ENCODE assay signal across 10 mouse cellular contexts in genomic region chr7:103942730-103943129, GRCm38 (mm10). TPM values are rescaled to one million over a fixed set of nuclear protein-coding genes. Genes with fewer than 3 reads are reported as not detected.
A peak's percentile ranks its signal among the peaks of the same experiment; 100 is the strongest.
DNase-seq lines count a peak whose midpoint lies in the region; ATAC-seq and TF ChIP-seq lines count a peak whose summit lies in the region.
"Had no signal": no experiment of that assay in that cellular context is flagged by ENCODE, and none has a peak within 500 bp of the region (broad histone marks: within the 10 kb centered on the region; RNA-seq: fewer than 3 reads in every experiment).

No protein-coding gene starts in this region.

- H3K36me3 ChIP-seq in ES-E14 (ENCODE audit: control insufficient read depth, insufficient read depth, low read length, poor library complexity, severe bottlenecking), result no peaks in the 10 kb centered on the region
- H3K36me3 ChIP-seq in liver, postnatal 0 days (replicated peaks; ENCODE audit: insufficient read depth, low read length), result no peaks in the 10 kb centered on the region
- H3K36me3 ChIP-seq: hindbrain, embryonic 15.5 days; stomach, embryonic 15.5 days had no signal

- in situ Hi-C loops in ES-E14 (cut with MboI; ENCODE audit: low sequenced_read_pairs in 2 of 2, unreplicated experiment in 2 of 2), result no loop called here

- H3K4me1 ChIP-seq in ES-E14 (ENCODE audit: control insufficient read depth in 2 of 2, insufficient read depth in 2 of 2, low read length in 2 of 2, poor library complexity in 1 of 2), result no peaks in the 10 kb centered on the region
- H3K4me1 ChIP-seq in bone marrow, adult 2 months (ENCODE audit: control insufficient read depth, insufficient read depth, low read length), result no peaks in the 10 kb centered on the region; the same call in 1 of the 2 replicates
- no peaks in the 10 kb centered on the region for H3K4me1 ChIP-seq in liver, postnatal 0 days (ENCODE audit: insufficient read depth)
- H3K4me1 ChIP-seq: hindbrain, embryonic 15.5 days; stomach, embryonic 15.5 days had no signal

- peak; percentile 77 for TF ChIP-seq CTCF in bone marrow, adult 2 months (IDR thresholded peaks at IDR 0.05; ENCODE audit: control insufficient read depth, insufficient read depth, low read length)
- TF ChIP-seq CTCF in liver, postnatal 0 days (IDR thresholded peaks at IDR 0.05; ENCODE audit: low read depth), result peak; percentile 93

- no peak overlapping the region for H3K4me3 ChIP-seq in ES-E14 (ENCODE audit: insufficient read depth in 1 of 2, low read depth in 1 of 2, low read length in 2 of 2, poor library complexity in 1 of 2, severe bottlenecking in 1 of 2)
- H3K4me3 ChIP-seq in bone marrow, adult 2 months (replicated peaks; ENCODE audit: control insufficient read depth, low read depth, low read length), result no peak overlapping the region
- no peak overlapping the region for H3K4me3 ChIP-seq in liver, postnatal 0 days (ENCODE audit: low read depth, low read length)
- H3K4me3 ChIP-seq: hindbrain, embryonic 15.5 days; stomach, embryonic 15.5 days had no signal

- H3K27ac ChIP-seq in ES-E14 (ENCODE audit: insufficient read depth, low read depth, low read length, poor library complexity, severe bottlenecking), result no peak overlapping the region
- H3K27ac ChIP-seq in bone marrow, adult 2 months (ENCODE audit: control insufficient read depth, insufficient read depth, low read depth, low read length, poor library complexity), result no peak overlapping the region
- no peak overlapping the region for H3K27ac ChIP-seq in liver, postnatal 0 days (ENCODE audit: low read depth)
- H3K27ac ChIP-seq: hindbrain, embryonic 15.5 days; stomach, embryonic 15.5 days had no signal

- H3K27me3 ChIP-seq in liver, postnatal 0 days (ENCODE audit: insufficient read depth, low read length), result no peaks in the 10 kb centered on the region
- H3K27me3 ChIP-seq: hindbrain, embryonic 15.5 days; stomach, embryonic 15.5 days had no signal

- DNase-seq in left cerebral cortex, adult 18-20 months (ENCODE audit: low spot score in 2 of 2), result peak; percentile 3 to 19
- DNase-seq in left cerebral cortex, postnatal 4 days, result no peak
- DNase-seq in ES-E14 (ENCODE audit: low read depth, low spot score), result peak; percentile 60
- DNase-seq in liver, postnatal 0 days, result peak; percentile 86
- peak; percentile 7 to 27 for DNase-seq in spleen, postnatal 36 days (ENCODE audit: low spot score in 2 of 2)
- no peak for DNase-seq in gastrocnemius, adult 18-20 months (ENCODE audit: low spot score)

- intact Hi-C loops in left cerebral cortex, postnatal 4 days (cut with DNase I), result no loop called here

- H3K4me2 ChIP-seq in liver, postnatal 0 days (ENCODE audit: low read depth, low read length), result no peak overlapping the region
- H3K4me2 ChIP-seq: hindbrain, embryonic 15.5 days; stomach, embryonic 15.5 days had no signal

- no peak overlapping the region for H3K9ac ChIP-seq in ES-E14 (ENCODE audit: insufficient read depth, low read depth, low read length, poor library complexity, severe bottlenecking)
- no peak overlapping the region for H3K9ac ChIP-seq in liver, postnatal 0 days (replicated peaks)
- H3K9ac ChIP-seq: hindbrain, embryonic 15.5 days; stomach, embryonic 15.5 days had no signal

- ATAC-seq in hematopoietic stem cell, adult 5-6 weeks (replicated peaks in 1 of 2; ENCODE audit: insufficient read depth in 1 of 2, low FRiP score in 2 of 2, low TSS enrichment in 1 of 2, low read depth in 1 of 2, poor library complexity in 2 of 2, severe bottlenecking in 2 of 2), result peak; percentile 88 to 91
- ATAC-seq in liver, postnatal 0 days, result peak; percentile 69

- H3K9me3 ChIP-seq in ES-E14 (ENCODE audit: control insufficient read depth, insufficient read depth, low read depth, low read length), result no peaks in the 10 kb centered on the region
- no peaks in the 10 kb centered on the region for H3K9me3 ChIP-seq in liver, postnatal 0 days (ENCODE audit: low read length)
- H3K9me3 ChIP-seq: hindbrain, embryonic 15.5 days; stomach, embryonic 15.5 days had no signal

- 39% methylated on average over 2 of the region's 2 CpGs for WGBS in bone marrow, adult 2 months
- WGBS in liver, postnatal 0 days (ENCODE audit: insufficient replicate concordance), result 13% methylated on average over 2 of the region's 2 CpGs

- peak; percentile 45 for TF ChIP-seq EP300 in liver, postnatal 0 days (IDR thresholded peaks at IDR 0.05; ENCODE audit: low read depth)

- no peak for TF ChIP-seq POLR2A in bone marrow, adult 2 months (IDR thresholded peaks at IDR 0.05; ENCODE audit: borderline replicate concordance, control insufficient read depth, low read depth, low read length)

TF ChIP-seq in ES-E14, 5 proteins besides CTCF, POLR2A, EP300 and RAD21:
- no peak for TF ChIP-seq ZNF384 (IDR thresholded peaks at IDR 0.05; ENCODE audit: low read depth, low read length)
- no peak for TF ChIP-seq HCFC1 (IDR thresholded peaks at IDR 0.05; ENCODE audit: borderline replicate concordance, insufficient read depth, low read length)
- TF ChIP-seq CHD2 (IDR thresholded peaks at IDR 0.05; ENCODE audit: low read depth, low read length), result no peak
- TF ChIP-seq ZC3H11A (IDR thresholded peaks at IDR 0.05; ENCODE audit: borderline replicate concordance, low read depth, low read length), result no peak
- TF ChIP-seq MAFK (IDR thresholded peaks at IDR 0.05; ENCODE audit: insufficient read depth, low read depth, low read length), result no peak

RNA-seq across cellular contexts. Expression of gene Olfr633, which starts 1.5 kb away (rescaled TPM):
- not detected for total RNA-seq in left cerebral cortex, adult 18-20 months (2021)
- not detected for total RNA-seq in left cerebral cortex, postnatal 4 days (2021)
- not detected in 2 replicates for total RNA-seq in ES-E14 (2012; rRNA removed)
- polyA plus RNA-seq in bone marrow, adult 2 months (2011; ENCODE audit: insufficient read depth, insufficient read length, low replicate concordance, missing spikeins), result 0.25 TPM in 1 of 2 replicates, not detected in the other
- total RNA-seq in hematopoietic stem cell, adult 5-6 weeks (2017), result not detected in 2 replicates
- not detected in 2 replicates for polyA plus RNA-seq in liver, postnatal 0 days (2015; fragmentation: Nextera tagmentation; extraction: Ambion mirVana)
- not detected for total RNA-seq in gastrocnemius, adult 18-20 months (2021)
- polyA plus RNA-seq: hindbrain, embryonic 15.5 days; stomach, embryonic 15.5 days had no signal

RNA-seq across cellular contexts. Expression of gene Olfr632, which starts 8.6 kb away (rescaled TPM):
- not detected for total RNA-seq in left cerebral cortex, adult 18-20 months (2021)
- total RNA-seq in left cerebral cortex, postnatal 4 days (2021), result not detected
- not detected in 2 replicates for total RNA-seq in ES-E14 (2012; rRNA removed)
- not detected in 2 replicates for polyA plus RNA-seq in bone marrow, adult 2 months (2011; ENCODE audit: insufficient read depth, insufficient read length, low replicate concordance, missing spikeins)
- 1.6 TPM in 1 of 2 replicates, not detected in the other for total RNA-seq in hematopoietic stem cell, adult 5-6 weeks (2017)
- 0.06 TPM in 1 of 2 replicates, not detected in the other for polyA plus RNA-seq in liver, postnatal 0 days (2015; fragmentation: Nextera tagmentation; extraction: Ambion mirVana)
- total RNA-seq in gastrocnemius, adult 18-20 months (2021), result not detected
- polyA plus RNA-seq: hindbrain, embryonic 15.5 days; stomach, embryonic 15.5 days had no signal

RNA-seq across cellular contexts. Expression of gene Olfr631, which starts 14.1 kb away (rescaled TPM):
- total RNA-seq in left cerebral cortex, adult 18-20 months (2021), result not detected
- total RNA-seq in left cerebral cortex, postnatal 4 days (2021), result not detected
- total RNA-seq in ES-E14 (2012; rRNA removed), result not detected in 2 replicates
- polyA plus RNA-seq in bone marrow, adult 2 months (2011; ENCODE audit: insufficient read depth, insufficient read length, low replicate concordance, missing spikeins), result not detected in 2 replicates
- total RNA-seq in hematopoietic stem cell, adult 5-6 weeks (2017), result not detected in 2 replicates
- not detected in 2 replicates for polyA plus RNA-seq in liver, postnatal 0 days (2015; fragmentation: Nextera tagmentation; extraction: Ambion mirVana)
- not detected for total RNA-seq in gastrocnemius, adult 18-20 months (2021)
- polyA plus RNA-seq: hindbrain, embryonic 15.5 days; stomach, embryonic 15.5 days had no signal

RNA-seq across cellular contexts. Expression of gene Olfr635, which starts 28.2 kb away (rescaled TPM):
- under 1 TPM in 1 of 2 experiments, not detected in 1; 0.05 TPM for total RNA-seq in left cerebral cortex, adult 18-20 months (2021)
- total RNA-seq in left cerebral cortex, postnatal 4 days (2021), result under 1 TPM in 1 of 2 experiments, not detected in 1; 0.08 TPM
- not detected in 2 replicates for total RNA-seq in ES-E14 (2012; rRNA removed)
- not detected in 2 replicates for polyA plus RNA-seq in bone marrow, adult 2 months (2011; ENCODE audit: insufficient read depth, insufficient read length, low replicate concordance, missing spikeins)
- not detected in 2 replicates for total RNA-seq in hematopoietic stem cell, adult 5-6 weeks (2017)
- not detected in 2 replicates for polyA plus RNA-seq in liver, postnatal 0 days (2015; fragmentation: Nextera tagmentation; extraction: Ambion mirVana)
- not detected for total RNA-seq in gastrocnemius, adult 18-20 months (2021)
- polyA plus RNA-seq: hindbrain, embryonic 15.5 days; stomach, embryonic 15.5 days had no signal

RNA-seq across cellular contexts. Expression of gene Olfr65, which starts 39.4 kb away (rescaled TPM):
- not detected for total RNA-seq in left cerebral cortex, adult 18-20 months (2021)
- total RNA-seq in left cerebral cortex, postnatal 4 days (2021), result not detected
- total RNA-seq in ES-E14 (2012; rRNA removed), result not detected in 2 replicates
- not detected in 2 replicates for polyA plus RNA-seq in bone marrow, adult 2 months (2011; ENCODE audit: insufficient read depth, insufficient read length, low replicate concordance, missing spikeins)
- not detected in 2 replicates for total RNA-seq in hematopoietic stem cell, adult 5-6 weeks (2017)
- not detected in 2 replicates for polyA plus RNA-seq in liver, postnatal 0 days (2015; fragmentation: Nextera tagmentation; extraction: Ambion mirVana)
- total RNA-seq in gastrocnemius, adult 18-20 months (2021), result not detected
- polyA plus RNA-seq: hindbrain, embryonic 15.5 days; stomach, embryonic 15.5 days had no signal

Comparison
In these comparisons a context has a peak if more than half of its experiments do, and no peak if none do; other contexts are left out.
1. DNase-seq: peak in left cerebral cortex, adult 18-20 months (2 of 2), ES-E14 (single experiment), liver, postnatal 0 days (single experiment) and spleen, postnatal 36 days (2 of 2); none in left cerebral cortex, postnatal 4 days (single experiment) and gastrocnemius, adult 18-20 months (single experiment).